Mouse (Mus musculus) limb, embryonic 10.5 days (tissue): ENCODE data around the gene Wnt5b. TPM values are rescaled to one million over a fixed set of nuclear protein-coding genes. Genes with fewer than 3 reads are reported as not detected.

Experiments used
- DNase-seq: peaks from one replicate; pipeline ENCODE4 v3.0.0-alpha.2; 2017; ENCODE audit warnings: low spot score
- H3K27ac ChIP-seq: fragments of 300-500 bp; sonication (generic); 2 replicates; pipeline ENCODE4 v1.5.1; 2016; ENCODE audit warnings: mild to moderate bottlenecking
- H3K27me3 ChIP-seq: fragments of 300-500 bp; sonication (generic); 2 replicates; pipeline ENCODE4 v1.6.1; 2016; ENCODE audit warnings: low read depth, mild to moderate bottlenecking; ENCODE audit not compliant: poor library complexity, severe bottlenecking
- H3K36me3 ChIP-seq: fragments of 300-500 bp; sonication (generic); 2 replicates; pipeline ENCODE4 v1.6.1; 2016; ENCODE audit warnings: mild to moderate bottlenecking, moderate library complexity
- H3K4me1 ChIP-seq: fragments of 300-500 bp; sonication (generic); 2 replicates; pipeline ENCODE4 v1.6.1; 2016
- H3K4me3 ChIP-seq: fragments of 300-500 bp; sonication (generic); 2 replicates; pipeline ENCODE4 v1.5.1; 2016; ENCODE audit warnings: mild to moderate bottlenecking, moderate library complexity
- H3K9me3 ChIP-seq: fragments of 300-500 bp; sonication (generic); replicated peaks from 2 replicates; pipeline ENCODE4 v1.6.1; 2016; ENCODE audit warnings: mild to moderate bottlenecking
- WGBS: fragments of 180-500 bp; shearing (Covaris S2); methylation state at CpG from one replicate; pipeline ENCODE4 v1.1.7; 2016; 5-methylcytosine and 5-hydroxymethylcytosine counted together
- polyA plus RNA-seq: library from polyadenylated mRNA; unstranded; fragments of >200 nt; fragmentation: Nextera tagmentation; extraction: Ambion mirVana; gene quantifications from 2 replicates; pipeline ENCODE4 v1.2.1, GENCODE M21; 2016

Gene Wnt5b
- polyA plus RNA-seq, 1 experiment from 2014 or later, result 17.6 TPM

DNA sequence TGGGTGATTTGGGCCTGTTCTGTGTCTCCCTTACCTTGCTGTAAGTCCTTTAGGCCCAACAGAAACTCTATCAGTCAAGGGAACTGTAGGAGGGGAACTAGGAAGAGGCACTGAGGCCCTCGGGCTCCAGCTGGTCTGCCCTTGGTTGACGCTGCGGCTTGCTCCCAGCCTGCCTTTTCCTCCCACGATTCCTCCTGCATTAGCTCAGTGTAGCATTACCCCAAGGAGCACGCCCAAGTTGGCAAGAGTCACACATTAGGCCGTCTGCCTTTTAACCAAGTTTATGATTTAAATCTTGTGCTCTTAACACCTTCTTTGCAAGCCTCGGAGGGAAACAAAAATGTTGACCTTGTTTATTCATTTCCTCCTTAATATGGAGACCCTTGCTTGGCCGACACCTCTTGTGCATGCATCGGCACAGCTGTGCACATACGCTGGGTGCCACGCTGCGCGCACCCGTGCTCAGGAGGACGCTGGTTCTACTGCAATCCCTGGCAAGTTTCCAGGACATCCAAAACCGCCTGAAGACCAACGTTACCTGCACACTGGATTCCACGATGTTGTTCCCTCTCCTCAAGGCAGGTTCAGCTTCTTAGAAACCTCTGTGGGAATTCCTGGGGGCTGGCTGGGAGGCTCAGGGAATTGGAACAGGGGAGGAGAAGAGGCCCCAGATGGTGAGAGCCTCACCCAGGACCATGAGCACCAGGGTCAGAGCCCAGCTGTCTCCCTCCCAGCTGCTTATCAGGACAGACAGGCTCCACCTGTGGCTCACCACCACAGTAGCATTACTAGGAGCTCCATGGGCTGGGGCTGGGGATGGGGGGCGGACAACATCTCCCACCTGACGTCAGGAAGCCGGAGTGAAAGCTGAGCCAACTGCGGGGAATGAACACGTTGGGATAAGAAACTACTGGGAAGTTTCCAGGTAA lies 21.6 kb upstream of the Wnt5b start:
- Histone ChIP-seq H3K9me3 (no peaks in the 10 kb centered on the region), H3K4me1 (peaks cover 31% of the 10 kb centered on the region; the same call in 1 of the 2 replicates), H3K36me3 (no peaks in the 10 kb centered on the region), H3K4me3 (no peak overlapping the region), H3K27ac (peak overlapping the region; percentile 48; the same call in 1 of the 2 replicates), H3K27me3 (no peaks in the 10 kb centered on the region)
- DNase-seq, result no peak
- 92% methylated on average over 23 of the region's 23 CpGs for WGBS

DNA sequence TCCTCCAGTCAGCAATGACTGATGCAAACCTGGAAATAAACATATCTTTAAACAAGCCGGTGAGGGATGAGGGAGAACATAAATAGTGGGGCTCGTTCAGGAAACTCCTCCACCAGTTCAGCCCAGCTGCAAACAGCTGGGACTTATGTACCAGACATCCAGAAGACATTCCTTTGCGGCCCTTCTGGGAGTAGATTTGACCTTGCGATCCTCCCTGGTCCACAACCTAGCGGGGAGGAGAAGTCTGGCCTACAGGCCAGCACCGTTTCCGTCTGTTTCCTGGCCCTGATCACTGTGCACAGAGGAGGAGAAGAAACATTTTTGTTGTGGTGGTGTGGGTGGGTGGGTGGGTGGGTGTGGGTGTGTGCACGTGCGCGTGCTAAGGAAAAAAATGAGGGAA lies 18.4 kb upstream of the Wnt5b start:
- DNase-seq, result no peak
- no peaks in the 10 kb centered on the region for H3K27me3 ChIP-seq
- peaks cover 33% of the 10 kb centered on the region for H3K4me1 ChIP-seq
- no peaks in the 10 kb centered on the region for H3K36me3 ChIP-seq
- H3K4me3 ChIP-seq, result no peak overlapping the region
- 82% methylated on average over 10 of the region's 10 CpGs for WGBS
- no peak overlapping the region for H3K27ac ChIP-seq
- no peaks in the 10 kb centered on the region for H3K9me3 ChIP-seq

DNA sequence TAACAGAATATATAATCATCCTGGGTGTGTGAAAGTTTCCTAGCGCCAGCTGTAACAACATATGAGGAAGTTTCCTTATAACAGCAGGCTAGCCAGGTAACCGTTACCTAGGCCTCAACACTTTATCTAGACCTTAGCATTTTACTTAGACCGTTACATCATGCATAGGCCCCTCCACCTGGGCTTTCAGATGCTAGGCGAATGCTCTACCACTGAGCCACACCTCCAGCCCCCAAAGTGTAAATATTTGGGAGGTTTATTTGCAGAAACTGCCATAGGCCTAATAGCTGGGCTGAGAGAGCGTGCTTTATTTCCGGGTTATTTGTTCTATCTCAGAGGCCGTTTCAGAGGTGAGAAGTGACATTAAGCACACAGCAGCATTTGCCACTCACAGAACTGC lies 14.7 kb upstream of the Wnt5b start:
- H3K4me3 ChIP-seq, result no peak overlapping the region
- no peaks in the 10 kb centered on the region for H3K9me3 ChIP-seq
- no peaks in the 10 kb centered on the region for H3K36me3 ChIP-seq
- H3K27me3 ChIP-seq, result no peaks in the 10 kb centered on the region
- H3K27ac ChIP-seq, result no peak overlapping the region
- peaks cover 16% of the 10 kb centered on the region for H3K4me1 ChIP-seq
- DNase-seq, result no peak
- WGBS, result 42% methylated on average over 7 of the region's 7 CpGs

DNA sequence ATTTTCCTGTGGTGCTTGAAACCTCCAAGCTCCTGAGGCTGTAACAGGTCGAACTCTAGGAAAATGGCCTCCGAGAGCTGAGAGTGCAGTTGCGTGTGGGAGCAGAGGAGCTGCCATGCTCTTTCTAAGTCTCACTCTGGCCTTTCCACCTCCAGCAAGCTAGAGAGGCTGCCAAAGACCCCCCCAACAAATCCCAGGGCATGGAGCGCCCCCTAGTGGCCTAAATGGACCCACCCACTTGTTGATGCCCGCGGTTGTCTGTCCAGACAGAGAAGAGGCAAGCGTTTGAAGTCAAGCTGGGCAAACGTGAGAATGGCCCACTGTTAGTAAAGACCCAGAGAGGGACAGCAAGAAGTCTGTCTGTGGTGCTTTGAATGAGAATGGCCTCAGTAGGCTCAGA lies 10.3 kb upstream of the Wnt5b start:
- H3K27ac ChIP-seq, result no peak overlapping the region
- H3K9me3 ChIP-seq, result no peaks in the 10 kb centered on the region
- H3K36me3 ChIP-seq, result no peaks in the 10 kb centered on the region
- H3K27me3 ChIP-seq, result no peaks in the 10 kb centered on the region
- WGBS, result 74% methylated on average over 8 of the region's 8 CpGs
- H3K4me1 ChIP-seq, result peaks cover 20% of the 10 kb centered on the region
- H3K4me3 ChIP-seq, result no peak overlapping the region
- DNase-seq, result no peak

DNA sequence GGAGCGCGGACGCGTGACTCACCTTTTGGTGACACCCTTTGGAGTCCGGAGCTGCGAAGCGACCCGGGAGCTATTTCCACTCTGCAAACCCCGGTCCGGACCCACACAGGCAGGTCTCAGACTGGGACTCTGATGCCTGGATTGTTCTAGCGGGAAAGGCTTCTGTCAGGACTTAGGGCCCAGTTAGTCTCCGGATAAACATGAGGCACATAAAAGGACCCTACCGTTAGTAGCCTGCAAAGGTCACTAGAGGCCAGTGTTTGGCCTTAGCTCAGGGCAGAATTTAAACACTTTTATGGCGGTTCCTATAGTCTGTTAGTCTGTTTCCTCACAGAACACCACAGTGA lies 344 bp upstream of the Wnt5b start:
- under 1% methylated on average over 14 of the region's 14 CpGs for WGBS
- no peak for DNase-seq
- Histone ChIP-seq H3K4me1 (peaks cover 48% of the 10 kb centered on the region), H3K36me3 (peaks cover 5% of the 10 kb centered on the region; the same call in 1 of the 2 replicates), H3K9me3 (0 out of 2 replicates have a peak, but pooled peaks cover 2% of the 10 kb centered on the region), H3K27ac (peak overlapping the region; percentile 98), H3K27me3 (peaks cover 30% of the 10 kb centered on the region), H3K4me3 (peak overlapping the region; percentile 91)

DNA sequence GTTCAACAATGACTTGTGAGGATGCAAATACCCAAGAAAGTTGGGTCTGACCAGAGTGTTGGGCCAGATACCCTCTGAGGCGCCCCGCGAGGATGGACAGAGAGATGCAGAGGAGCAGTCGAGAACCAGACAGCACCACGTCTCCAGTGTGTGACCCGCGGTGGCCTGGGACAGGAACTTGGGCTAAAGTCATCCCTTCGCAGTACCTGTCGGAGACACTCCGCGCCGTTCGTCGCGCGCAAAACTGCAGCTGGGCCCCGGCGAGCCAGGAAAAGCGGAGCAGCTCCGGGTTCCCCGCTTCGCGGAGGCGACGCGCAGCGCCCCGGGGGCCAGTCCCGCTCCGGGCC lies 718 bp downstream of the Wnt5b start:
- Histone ChIP-seq H3K9me3 (0 out of 2 replicates have a peak, but pooled peaks cover 2% of the 10 kb centered on the region), H3K27me3 (peaks cover 30% of the 10 kb centered on the region), H3K4me3 (peak overlapping the region; percentile 91), H3K4me1 (peaks cover 49% of the 10 kb centered on the region), H3K27ac (peak overlapping the region; percentile 98), H3K36me3 (peaks cover 5% of the 10 kb centered on the region; the same call in 1 of the 2 replicates)
- DNase-seq, result no peak
- WGBS, result 1% methylated on average over 30 of the region's 30 CpGs

DNA sequence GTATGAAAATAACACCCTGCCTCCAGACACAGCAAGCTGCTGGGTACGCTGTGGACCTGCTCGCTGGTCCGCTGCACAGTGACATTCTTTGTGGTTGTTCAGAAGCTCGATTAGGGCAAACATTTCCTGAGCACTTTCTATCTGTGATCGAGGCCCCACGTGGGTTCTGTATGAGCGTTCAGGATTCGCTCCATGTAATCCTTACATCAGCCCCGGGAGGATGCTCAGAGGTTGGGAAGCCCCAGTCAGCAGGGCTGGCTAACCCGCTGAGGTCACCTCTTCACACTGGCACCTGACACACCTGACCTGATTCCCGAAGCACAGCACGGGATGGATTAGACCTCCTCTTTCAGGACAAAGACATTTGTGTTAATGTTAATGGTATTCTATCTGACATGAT lies 8.3 kb downstream of the Wnt5b start:
- H3K4me3 ChIP-seq, result no peak overlapping the region
- H3K27me3 ChIP-seq, result 0 out of 2 replicates have a peak, but pooled peaks cover 4% of the 10 kb centered on the region
- no peak for DNase-seq
- H3K4me1 ChIP-seq, result peaks cover 14% of the 10 kb centered on the region
- WGBS, result 87% methylated on average over 12 of the region's 12 CpGs
- H3K9me3 ChIP-seq, result no peaks in the 10 kb centered on the region
- 0 out of 2 replicates have a peak, but pooled peaks cover 4% of the 10 kb centered on the region for H3K36me3 ChIP-seq
- H3K27ac ChIP-seq, result no peak overlapping the region

DNA sequence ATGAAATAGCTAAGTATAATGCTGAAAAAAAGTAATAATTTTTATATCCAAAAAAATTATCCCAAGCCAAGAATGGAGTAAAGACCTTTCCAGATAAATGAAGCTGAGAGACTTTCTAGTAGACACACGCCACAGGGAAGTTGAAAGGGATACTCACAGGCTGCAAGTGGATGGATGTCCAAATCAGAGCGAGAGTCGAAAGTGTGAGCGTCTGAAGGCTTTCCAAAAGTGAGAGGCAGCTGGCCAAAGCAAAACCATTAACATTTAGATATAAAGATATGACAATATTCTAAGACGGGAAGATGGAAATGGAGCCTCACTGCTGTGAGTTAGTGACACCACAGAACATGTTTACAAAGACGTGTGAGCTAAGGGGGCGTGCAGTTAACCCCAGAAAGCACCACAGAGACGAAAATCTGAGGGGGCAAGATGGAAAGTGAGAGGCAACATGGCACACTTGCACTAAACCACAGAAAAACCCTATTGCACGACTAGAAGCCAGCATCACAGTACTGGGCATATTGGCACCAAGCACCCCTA lies 10.9 kb downstream of the Wnt5b start:
- Histone ChIP-seq H3K9me3 (no peaks in the 10 kb centered on the region), H3K27me3 (no peaks in the 10 kb centered on the region), H3K36me3 (0 out of 2 replicates have a peak, but pooled peaks cover 4% of the 10 kb centered on the region), H3K4me3 (no peak overlapping the region), H3K4me1 (peaks cover 5% of the 10 kb centered on the region; the same call in 1 of the 2 replicates), H3K27ac (no peak overlapping the region)
- no peak for DNase-seq
- WGBS, result 88% methylated on average over 9 of the region's 9 CpGs

DNA sequence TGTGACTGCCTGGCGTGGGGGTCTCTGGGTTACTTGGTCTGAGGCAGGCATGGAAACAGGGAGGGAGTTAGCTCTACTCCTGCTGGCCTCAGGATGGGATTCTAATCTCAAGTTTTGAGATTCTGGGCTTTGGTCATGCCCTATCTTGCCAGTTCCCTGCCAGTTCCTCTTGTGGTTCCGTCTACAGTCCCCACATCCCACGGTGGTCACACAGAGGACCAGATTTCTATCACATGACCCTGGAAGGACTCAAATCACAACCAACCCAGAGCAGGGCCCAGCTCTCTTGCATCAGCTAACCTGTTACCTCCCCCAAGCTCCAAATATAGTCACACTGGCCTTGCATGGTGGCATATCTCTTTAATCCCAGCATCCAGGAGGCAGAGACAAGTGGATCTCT lies 14.5 kb downstream of the Wnt5b start:
- Histone ChIP-seq H3K4me3 (no peak overlapping the region), H3K4me1 (peaks cover 5% of the 10 kb centered on the region; the same call in 1 of the 2 replicates), H3K27ac (no peak overlapping the region), H3K9me3 (no peaks in the 10 kb centered on the region), H3K36me3 (no peaks in the 10 kb centered on the region), H3K27me3 (no peaks in the 10 kb centered on the region)
- no peak for DNase-seq
- WGBS, result 89% methylated on average over 3 of the region's 3 CpGs

DNA sequence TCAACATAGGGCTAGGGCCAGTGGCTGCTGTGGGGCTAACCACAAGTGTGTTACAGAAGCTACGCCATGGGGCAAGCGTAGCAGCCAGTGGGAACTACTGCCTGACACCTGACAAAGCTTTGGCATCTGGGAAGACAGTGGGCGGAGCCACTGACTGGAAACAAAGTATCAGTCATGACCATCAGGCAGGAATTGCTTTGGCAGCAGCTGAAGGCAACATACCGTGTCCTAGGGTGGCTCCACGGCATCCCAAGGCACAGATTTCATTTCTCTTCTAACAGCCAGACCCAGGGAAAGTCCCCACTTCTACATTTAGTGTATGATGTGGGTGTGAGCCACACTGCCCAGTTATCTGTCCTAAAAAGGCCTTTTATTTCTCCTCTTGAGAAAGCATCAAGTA lies 17.6 kb downstream of the Wnt5b start:
- Histone ChIP-seq H3K9me3 (no peaks in the 10 kb centered on the region), H3K27ac (no peak overlapping the region), H3K4me3 (no peak overlapping the region), H3K4me1 (peaks cover 28% of the 10 kb centered on the region), H3K36me3 (no peaks in the 10 kb centered on the region), H3K27me3 (no peaks in the 10 kb centered on the region)
- no peak for DNase-seq
- WGBS, result 83% methylated on average over 5 of the region's 5 CpGs

DNA sequence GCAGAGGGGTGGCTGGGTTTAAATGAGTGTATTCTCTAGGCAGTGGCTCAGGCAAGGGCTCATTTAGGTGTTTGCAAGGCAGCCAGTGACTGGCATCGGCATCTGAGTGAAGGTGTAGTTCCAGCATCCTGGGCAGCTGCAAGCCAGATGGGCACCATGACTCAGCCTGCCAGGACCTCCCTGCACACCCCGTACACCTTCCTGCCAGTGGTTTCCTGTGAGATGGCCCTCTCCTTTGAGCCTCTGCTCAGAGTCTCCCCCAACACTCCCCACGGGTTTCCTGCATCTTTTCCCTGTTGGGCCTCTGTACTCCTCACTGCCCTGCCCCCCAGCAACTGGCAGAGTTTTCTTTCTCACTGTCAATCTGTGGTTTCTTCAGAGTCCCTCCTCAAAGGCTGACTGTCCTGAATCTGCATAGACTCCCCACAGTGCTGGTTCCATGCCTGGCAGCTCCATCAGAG lies 22.2 kb downstream of the Wnt5b start:
- Histone ChIP-seq H3K27me3 (no peaks in the 10 kb centered on the region), H3K4me3 (no peak overlapping the region), H3K27ac (no peak overlapping the region), H3K4me1 (peaks cover 32% of the 10 kb centered on the region), H3K36me3 (no peaks in the 10 kb centered on the region), H3K9me3 (no peaks in the 10 kb centered on the region)
- WGBS, result 42% methylated on average over 3 of the region's 3 CpGs
- no peak for DNase-seq

DNA sequence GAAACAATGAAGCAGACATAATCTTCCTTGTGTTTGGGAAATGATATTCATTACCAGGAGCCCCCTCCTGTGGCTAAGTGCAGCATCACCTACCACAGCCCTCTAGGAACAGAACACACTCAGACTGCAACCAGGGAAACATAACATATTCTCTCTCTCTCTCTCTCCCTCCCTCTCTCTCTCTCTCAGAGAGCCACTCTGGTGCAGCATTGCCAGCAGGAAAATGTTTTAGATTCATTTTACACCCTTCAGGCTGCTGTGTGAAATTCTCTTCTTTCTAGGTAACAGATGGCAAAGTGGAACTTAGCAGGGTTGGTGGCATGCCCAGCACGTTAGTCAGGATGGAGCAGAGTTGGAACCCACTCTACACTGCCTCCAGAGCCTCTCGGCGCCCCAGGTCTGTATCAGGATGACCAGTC lies 22.7 kb downstream of the Wnt5b start:
- Histone ChIP-seq H3K27me3 (no peaks in the 10 kb centered on the region), H3K4me3 (no peak overlapping the region), H3K9me3 (no peaks in the 10 kb centered on the region), H3K27ac (no peak overlapping the region), H3K36me3 (0 out of 2 replicates have a peak, but pooled peaks cover under 1% of the 10 kb centered on the region), H3K4me1 (peaks cover 32% of the 10 kb centered on the region)
- DNase-seq, result no peak
- 77% methylated on average over 3 of the region's 3 CpGs for WGBS

DNA sequence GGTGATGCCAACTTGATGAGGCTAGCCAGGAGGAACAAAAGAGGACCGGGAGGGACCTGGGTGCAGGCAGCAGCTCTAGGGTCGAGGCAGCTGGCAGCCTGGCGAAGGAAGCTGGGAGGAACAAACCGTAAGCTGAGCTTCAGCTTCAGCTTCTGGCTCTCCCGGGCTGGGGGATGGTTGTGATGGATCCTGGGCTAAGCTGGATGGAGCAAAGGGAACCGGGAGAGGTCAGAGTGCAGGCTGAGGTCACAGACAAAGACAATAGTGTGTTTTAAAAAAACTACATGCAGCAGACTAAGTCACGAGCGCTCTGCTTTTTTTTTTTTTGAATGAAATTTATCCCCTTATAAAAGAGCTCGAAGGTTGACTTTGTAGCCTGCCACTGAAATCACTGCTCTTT lies 23.4 kb downstream of the Wnt5b start:
- no peak for DNase-seq
- Histone ChIP-seq H3K4me1 (peaks cover 27% of the 10 kb centered on the region), H3K4me3 (no peak overlapping the region), H3K36me3 (0 out of 2 replicates have a peak, but pooled peaks cover 2% of the 10 kb centered on the region), H3K27me3 (no peaks in the 10 kb centered on the region), H3K9me3 (no peaks in the 10 kb centered on the region), H3K27ac (no peak overlapping the region)
- WGBS, result 48% methylated on average over 9 of the region's 9 CpGs
